Mouse (Mus musculus): ENCODE results near the gene Wfdc8. TPM values are rescaled to one million over a fixed set of nuclear protein-coding genes. Genes with fewer than 3 reads are reported as not detected.

Wfdc8 gene
- total and polyA plus RNA-seq, 2 experiments = not detected

DNA sequence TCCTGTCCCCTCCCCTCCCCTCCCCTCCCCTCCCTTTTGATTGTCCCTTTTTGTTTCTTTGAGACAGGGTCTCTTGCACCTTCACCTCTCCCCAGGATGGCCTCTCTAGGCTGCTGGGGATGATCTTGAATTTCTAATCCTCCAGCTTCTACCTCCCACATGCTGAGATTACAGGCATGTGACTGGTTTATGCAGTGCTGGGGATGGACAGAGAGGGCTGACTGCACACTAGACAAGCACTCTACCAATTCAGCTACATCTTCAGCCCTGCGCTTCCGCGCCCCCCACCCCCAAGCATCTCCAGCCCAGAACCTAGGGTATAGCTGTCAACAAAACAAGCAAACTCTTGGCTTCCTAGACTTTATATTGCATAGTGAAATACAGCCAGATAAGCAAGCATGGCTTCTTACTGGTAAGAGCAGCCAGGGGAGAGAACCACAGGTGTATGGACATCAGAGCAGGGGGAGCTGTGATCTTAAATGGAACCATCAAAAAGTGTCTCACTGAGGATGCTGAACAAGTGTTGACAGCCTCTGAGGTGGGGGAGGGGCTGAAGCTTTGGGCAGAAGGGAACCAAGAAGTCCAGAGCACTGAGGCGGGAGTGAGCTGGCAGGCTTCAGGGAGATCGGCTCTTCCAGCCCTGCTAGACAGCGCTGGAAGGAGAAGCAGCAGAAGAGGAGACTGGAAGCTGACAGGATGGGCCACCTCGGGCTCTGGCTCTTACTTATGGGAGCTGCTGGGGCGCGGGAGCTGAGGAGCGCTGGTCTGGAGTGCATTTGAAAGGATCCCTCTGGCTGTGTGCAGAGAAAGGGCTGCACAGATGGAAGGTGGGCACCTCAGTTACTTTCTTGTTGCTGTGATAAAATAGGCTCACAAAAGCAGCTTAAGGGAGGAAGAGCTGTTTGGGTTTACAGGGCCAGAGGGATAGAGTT is 63.2 kb downstream of the Wfdc8 start:
- Histone ChIP-seq H3K27ac (replicated peaks; ENCODE audit: insufficient read depth, low read depth, low read length) (no peak overlapping the region), H3K27me3 (ENCODE audit: control insufficient read depth, insufficient read depth, low read length) (peaks cover 6% of the 10 kb centered on the region; the same call in 1 of the 2 replicates), H3K79me2 (ENCODE audit: control insufficient read depth, insufficient read depth, low read length) (no peaks in the 10 kb centered on the region), H3K4me3 (ENCODE audit: insufficient read depth, low read depth, low read length) (no peak overlapping the region), H3K9ac (ENCODE audit: low read depth, low read length) (no peak overlapping the region), H3K4me1 (ENCODE audit: control insufficient read depth, insufficient read depth, low read length) (no peaks in the 10 kb centered on the region), H3K36me3 (ENCODE audit: control insufficient read depth, insufficient read depth, low read length) (no peaks in the 10 kb centered on the region)
- no peak for TF ChIP-seq CTCF (IDR thresholded peaks at IDR 0.05; ENCODE audit: low read depth, low read length)
- TF ChIP-seq POLR2A (IDR thresholded peaks at IDR 0.05; ENCODE audit: extremely low read depth, insufficient read depth, low read length) = no peak
- 29% methylated on average over 10 of the region's 10 CpGs for WGBS
- DNase-seq (ENCODE audit: extremely low read depth, low read depth, low spot score) = no peak

DNA sequence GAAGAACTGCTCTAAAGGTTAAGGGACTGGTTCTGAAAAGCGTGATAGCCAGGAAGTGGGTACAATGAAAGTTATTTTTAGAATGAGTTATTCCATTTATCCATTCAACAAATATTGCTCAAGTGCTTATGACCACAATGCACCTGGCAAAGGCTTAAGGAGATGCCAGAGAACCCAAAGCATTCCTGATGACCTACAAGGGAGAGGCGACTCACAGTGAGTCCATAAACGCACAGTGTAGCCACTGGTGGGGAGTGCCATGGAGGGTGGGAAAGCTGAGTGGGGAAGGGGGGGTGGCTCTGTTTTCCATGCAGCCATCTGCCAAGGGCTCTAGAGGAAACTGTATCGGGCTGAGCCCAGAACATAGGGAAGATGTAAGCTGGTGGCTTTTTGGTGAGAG is 64.1 kb downstream of the Wfdc8 start:
- DNase-seq (ENCODE audit: extremely low read depth, low read depth, low spot score) = no peak
- Histone ChIP-seq H3K36me3 (ENCODE audit: control insufficient read depth, insufficient read depth, low read length) (no peaks in the 10 kb centered on the region), H3K79me2 (ENCODE audit: control insufficient read depth, insufficient read depth, low read length) (no peaks in the 10 kb centered on the region), H3K4me3 (ENCODE audit: insufficient read depth, low read depth, low read length) (no peak overlapping the region), H3K27ac (replicated peaks; ENCODE audit: insufficient read depth, low read depth, low read length) (no peak overlapping the region), H3K9ac (ENCODE audit: low read depth, low read length) (no peak overlapping the region), H3K27me3 (ENCODE audit: control insufficient read depth, insufficient read depth, low read length) (peaks cover 6% of the 10 kb centered on the region; the same call in 1 of the 2 replicates), H3K4me1 (ENCODE audit: control insufficient read depth, insufficient read depth, low read length) (no peaks in the 10 kb centered on the region)
- no peak for TF ChIP-seq POLR2A (IDR thresholded peaks at IDR 0.05; ENCODE audit: extremely low read depth, insufficient read depth, low read length)
- TF ChIP-seq CTCF (IDR thresholded peaks at IDR 0.05; ENCODE audit: low read depth, low read length) = no peak
- WGBS = 40% methylated on average over 4 of the region's 4 CpGs

Other genes with a start within 250 kb of the Wfdc8 start
Only the 30 nearest of the 33 such genes appear.
- 0.18 and 0.20 TPM in 2 replicates for gene Rbpjl, start 210.5 kb downstream of the Wfdc8 start, total RNA-seq (2014; rRNA removed)
- gene Rbpjl, start 210.5 kb downstream of the Wfdc8 start, polyA plus RNA-seq (2012; rRNA removed) = not detected in 2 replicates
- 0.07 and 0.09 TPM in 2 replicates for gene Matn4, start 208.5 kb downstream of the Wfdc8 start, total RNA-seq (2014; rRNA removed)
- 0.04 and 0.05 TPM in 2 replicates for gene Matn4, start 208.5 kb downstream of the Wfdc8 start, polyA plus RNA-seq (2012; rRNA removed)
- 511 and 573 TPM in 2 replicates for gene Sdc4, start 169.7 kb downstream of the Wfdc8 start, total RNA-seq (2014; rRNA removed)
- gene Sdc4, start 169.7 kb downstream of the Wfdc8 start, polyA plus RNA-seq (2012; rRNA removed) = 178 and 182 TPM in 2 replicates
- 33.7 and 40.9 TPM in 2 replicates for gene Sys1, start 156.7 kb downstream of the Wfdc8 start, total RNA-seq (2014; rRNA removed)
- gene Sys1, start 156.7 kb downstream of the Wfdc8 start, polyA plus RNA-seq (2012; rRNA removed) = 145 and 157 TPM in 2 replicates
- 0.46 TPM in 1 of 2 replicates, not detected in the other for gene Gm20458, start 152.7 kb downstream of the Wfdc8 start, total RNA-seq (2014; rRNA removed)
- gene Gm20458, start 152.7 kb downstream of the Wfdc8 start, polyA plus RNA-seq (2012; rRNA removed) = 11.7 and 14.2 TPM in 2 replicates
- gene Trp53tg5, start 139.9 kb downstream of the Wfdc8 start, total RNA-seq (2014; rRNA removed) = not detected in 2 replicates
- not detected in 2 replicates for gene Trp53tg5, start 139.9 kb downstream of the Wfdc8 start, polyA plus RNA-seq (2012; rRNA removed)
- gene Dbndd2, start 127.5 kb downstream of the Wfdc8 start, total RNA-seq (2014; rRNA removed) = 8.1 and 10.1 TPM in 2 replicates
- gene Dbndd2, start 127.5 kb downstream of the Wfdc8 start, polyA plus RNA-seq (2012; rRNA removed) = 7.6 and 9.5 TPM in 2 replicates
- gene Pigt, start 116.1 kb downstream of the Wfdc8 start, total RNA-seq (2014; rRNA removed) = 7.5 and 14.2 TPM in 2 replicates
- gene Pigt, start 116.1 kb downstream of the Wfdc8 start, polyA plus RNA-seq (2012; rRNA removed) = 56.7 and 63.7 TPM in 2 replicates
- gene Wfdc2, start 51.2 kb downstream of the Wfdc8 start, total RNA-seq (2014; rRNA removed) = 4.6 and 8.5 TPM in 2 replicates
- gene Wfdc2, start 51.2 kb downstream of the Wfdc8 start, polyA plus RNA-seq (2012; rRNA removed) = 9.9 and 18.9 TPM in 2 replicates
- gene Spint3, start 40.2 kb downstream of the Wfdc8 start, total RNA-seq (2014; rRNA removed) = not detected in 2 replicates
- not detected in 2 replicates for gene Spint3, start 40.2 kb downstream of the Wfdc8 start, polyA plus RNA-seq (2012; rRNA removed)
- gene Wfdc6a, start 28.2 kb downstream of the Wfdc8 start, total RNA-seq (2014; rRNA removed) = not detected in 2 replicates
- gene Wfdc6a, start 28.2 kb downstream of the Wfdc8 start, polyA plus RNA-seq (2012; rRNA removed) = 0.11 TPM in 1 of 2 replicates, not detected in the other
- not detected in 2 replicates for gene Eppin, start 20.0 kb downstream of the Wfdc8 start, total RNA-seq (2014; rRNA removed)
- gene Eppin, start 20.0 kb downstream of the Wfdc8 start, polyA plus RNA-seq (2012; rRNA removed) = not detected in 2 replicates
- gene Wfdc6b, start 104 bp downstream of the Wfdc8 start, total RNA-seq (2014; rRNA removed) = not detected in 2 replicates
- not detected in 2 replicates for gene Wfdc6b, start 104 bp downstream of the Wfdc8 start, polyA plus RNA-seq (2012; rRNA removed)
- not detected in 2 replicates for gene Wfdc16, start 25.2 kb upstream of the Wfdc8 start, total RNA-seq (2014; rRNA removed)
- gene Wfdc16, start 25.2 kb upstream of the Wfdc8 start, polyA plus RNA-seq (2012; rRNA removed) = 0.07 TPM in 1 of 2 replicates, not detected in the other
- gene Wfdc10, start 42.4 kb upstream of the Wfdc8 start, total RNA-seq (2014; rRNA removed) = not detected in 2 replicates
- not detected in 2 replicates for gene Wfdc10, start 42.4 kb upstream of the Wfdc8 start, polyA plus RNA-seq (2012; rRNA removed)
- not detected in 2 replicates for gene Wfdc9, start 43.0 kb upstream of the Wfdc8 start, total RNA-seq (2014; rRNA removed)
- not detected in 2 replicates for gene Wfdc9, start 43.0 kb upstream of the Wfdc8 start, polyA plus RNA-seq (2012; rRNA removed)
- gene Wfdc11, start 60.5 kb upstream of the Wfdc8 start, total RNA-seq (2014; rRNA removed) = not detected in 2 replicates
- gene Wfdc11, start 60.5 kb upstream of the Wfdc8 start, polyA plus RNA-seq (2012; rRNA removed) = not detected in 2 replicates
- gene Wfdc13, start 71.5 kb upstream of the Wfdc8 start, total RNA-seq (2014; rRNA removed) = not detected in 2 replicates
- gene Wfdc13, start 71.5 kb upstream of the Wfdc8 start, polyA plus RNA-seq (2012; rRNA removed) = not detected in 2 replicates
- not detected in 2 replicates for gene Spint4, start 84.9 kb upstream of the Wfdc8 start, total RNA-seq (2014; rRNA removed)
- not detected in 2 replicates for gene Spint4, start 84.9 kb upstream of the Wfdc8 start, polyA plus RNA-seq (2012; rRNA removed)
- not detected in 2 replicates for gene Spint5, start 101.7 kb upstream of the Wfdc8 start, total RNA-seq (2014; rRNA removed)
- not detected in 2 replicates for gene Spint5, start 101.7 kb upstream of the Wfdc8 start, polyA plus RNA-seq (2012; rRNA removed)
- 0.09 and 0.81 TPM in 2 replicates for gene Wfdc3, start 132.3 kb upstream of the Wfdc8 start, total RNA-seq (2014; rRNA removed)
- 0.07 and 0.21 TPM in 2 replicates for gene Wfdc3, start 132.3 kb upstream of the Wfdc8 start, polyA plus RNA-seq (2012; rRNA removed)
- gene Dnttip1, start 132.4 kb upstream of the Wfdc8 start, total RNA-seq (2014; rRNA removed) = 11.8 and 12.9 TPM in 2 replicates
- 11.9 and 17.6 TPM in 2 replicates for gene Dnttip1, start 132.4 kb upstream of the Wfdc8 start, polyA plus RNA-seq (2012; rRNA removed)
- gene Ube2c, start 156.3 kb upstream of the Wfdc8 start, total RNA-seq (2014; rRNA removed) = 0.18 and 1.9 TPM in 2 replicates
- gene Ube2c, start 156.3 kb upstream of the Wfdc8 start, polyA plus RNA-seq (2012; rRNA removed) = 1.2 and 1.5 TPM in 2 replicates
- 6.1 TPM in 1 of 2 replicates, not detected in the other for gene Tnnc2, start 166.3 kb upstream of the Wfdc8 start, total RNA-seq (2014; rRNA removed)
- not detected in 2 replicates for gene Tnnc2, start 166.3 kb upstream of the Wfdc8 start, polyA plus RNA-seq (2012; rRNA removed)
- gene Snx21, start 172.2 kb upstream of the Wfdc8 start, total RNA-seq (2014; rRNA removed) = 10.8 and 12.6 TPM in 2 replicates
- gene Snx21, start 172.2 kb upstream of the Wfdc8 start, polyA plus RNA-seq (2012; rRNA removed) = 14.4 and 14.6 TPM in 2 replicates
- 19.4 and 25.8 TPM in 2 replicates for gene Acot8, start 191.3 kb upstream of the Wfdc8 start, total RNA-seq (2014; rRNA removed)
- 46.1 and 53.2 TPM in 2 replicates for gene Acot8, start 191.3 kb upstream of the Wfdc8 start, polyA plus RNA-seq (2012; rRNA removed)
- gene Zswim3, start 191.5 kb upstream of the Wfdc8 start, total RNA-seq (2014; rRNA removed) = 0.83 and 1.1 TPM in 2 replicates
- 0.73 and 0.82 TPM in 2 replicates for gene Zswim3, start 191.5 kb upstream of the Wfdc8 start, polyA plus RNA-seq (2012; rRNA removed)
- 0.55 and 0.81 TPM in 2 replicates for gene Zswim1, start 209.1 kb upstream of the Wfdc8 start, total RNA-seq (2014; rRNA removed)
- 3.2 and 4.4 TPM in 2 replicates for gene Zswim1, start 209.1 kb upstream of the Wfdc8 start, polyA plus RNA-seq (2012; rRNA removed)
- 0.18 TPM in 1 of 2 replicates, not detected in the other for gene Spata25, start 214.9 kb upstream of the Wfdc8 start, total RNA-seq (2014; rRNA removed)
- gene Spata25, start 214.9 kb upstream of the Wfdc8 start, polyA plus RNA-seq (2012; rRNA removed) = not detected in 2 replicates
- 112 and 135 TPM in 2 replicates for gene Ctsa, start 219.2 kb upstream of the Wfdc8 start, total RNA-seq (2014; rRNA removed)
- gene Ctsa, start 219.2 kb upstream of the Wfdc8 start, polyA plus RNA-seq (2012; rRNA removed) = 164 and 279 TPM in 2 replicates